Mouse (Mus musculus): ENCODE data around the gene Plod2. TPM values are rescaled to one million over a fixed set of nuclear protein-coding genes. Genes with fewer than 3 reads are reported as not detected.

Plod2 gene
- total and polyA plus RNA-seq, 3 experiments, result not detected

GRCm38 (mm10) chr9:92555006-92555958, 13.3 kb downstream of the Plod2 start:
- 0 out of 4 replicates have a peak, but pooled peaks cover 0 to 2% of the 10 kb centered on the region in 2 experiments for H3K4me1 ChIP-seq (ENCODE audit: control insufficient read depth in 1 of 2, insufficient read depth in 2 of 2)
- H3K4me2 ChIP-seq (ENCODE audit: insufficient read depth, low read depth, poor library complexity, severe bottlenecking), result no peak overlapping the region
- no peaks in the 10 kb centered on the region for H3K79me2 ChIP-seq (replicated peaks; ENCODE audit: control insufficient read depth, extremely low read depth, insufficient read depth, poor library complexity, severe bottlenecking)
- H3K27ac ChIP-seq (ENCODE audit: insufficient read depth, low read depth), result no peak overlapping the region
- no peak for TF ChIP-seq GABPA (IDR thresholded peaks at IDR 0.05; ENCODE audit: insufficient replicate concordance, low read depth, low read length)
- no peak for TF ChIP-seq E2F4 (IDR thresholded peaks at IDR 0.05; ENCODE audit: insufficient replicate concordance, low read depth, low read length)
- no peak for TF ChIP-seq MEF2A (IDR thresholded peaks at IDR 0.05; ENCODE audit: borderline replicate concordance, low read depth, low read length)
- no peak for TF ChIP-seq ZKSCAN1 (IDR thresholded peaks at IDR 0.05; ENCODE audit: borderline replicate concordance, low read depth, low read length)
- no peak for TF ChIP-seq USF1 (IDR thresholded peaks at IDR 0.05; ENCODE audit: low read depth, low read length)
- no peak for TF ChIP-seq SMC3 (IDR thresholded peaks at IDR 0.05; ENCODE audit: low read depth, low read length)
- TF ChIP-seq NELFE (IDR thresholded peaks at IDR 0.05; ENCODE audit: low read depth, low read length), result no peak
- TF ChIP-seq MAZ (IDR thresholded peaks at IDR 0.05; ENCODE audit: low read depth, low read length), result no peak
- TF ChIP-seq USF2 (conservative IDR thresholded peaks at IDR 0.05; ENCODE audit: low read depth, low read length), result no peak
- TF ChIP-seq MYC (IDR thresholded peaks at IDR 0.05; ENCODE audit: low read depth, low read length), result no peak
- TF ChIP-seq ZMIZ1 (IDR thresholded peaks at IDR 0.05; ENCODE audit: low read depth, low read length), result no peak
- TF ChIP-seq TBP (conservative IDR thresholded peaks at IDR 0.05; ENCODE audit: low read depth, low read length), result no peak
- no peak for TF ChIP-seq HCFC1 (IDR thresholded peaks at IDR 0.05; ENCODE audit: low read depth, low read length)
- no peak for TF ChIP-seq CHD1 (IDR thresholded peaks at IDR 0.05; ENCODE audit: low read depth, low read length)
- H3K36me3 ChIP-seq (replicated peaks in 1 of 2; ENCODE audit: control insufficient read depth in 1 of 2, insufficient read depth in 1 of 2, low read length in 1 of 2), result no peaks in the 10 kb centered on the region
- no peak overlapping the region for H3K4me3 ChIP-seq (replicated peaks in 1 of 3; ENCODE audit: low read depth in 2 of 3, low read length in 2 of 3, poor library complexity in 1 of 3)
- in situ Hi-C loops (cut with MboI; ENCODE audit: low pct_ligation_motif_present, low pct_unique_long_range_greater_than_20kb, low sequenced_read_pairs), result no loop called here
- no peak overlapping the region for H3K9ac ChIP-seq (ENCODE audit: insufficient read depth, low read depth)
- H3K9me3 ChIP-seq (replicated peaks; ENCODE audit: low read length), result no peaks in the 10 kb centered on the region
- no peaks in the 10 kb centered on the region for H3K27me3 ChIP-seq (replicated peaks)
- dilution Hi-C loops (cut with MboI; ENCODE audit: extremely low pct_ligation_motif_present, extremely low pct_unique_long_range_greater_than_20kb, low sequenced_read_pairs), result no loop called here
- DNase-seq (ENCODE audit: extremely low read depth), result no peak

GRCm38 (mm10) chr9:92559750-92560149, 17.7 kb downstream of the Plod2 start:
- Histone ChIP-seq H3K79me2 (replicated peaks; ENCODE audit: control insufficient read depth, extremely low read depth, insufficient read depth, poor library complexity, severe bottlenecking) (no peaks in the 10 kb centered on the region), H3K36me3 (replicated peaks in 1 of 2; ENCODE audit: control insufficient read depth in 1 of 2, insufficient read depth in 1 of 2, low read length in 1 of 2) (no peaks in the 10 kb centered on the region), H3K27me3 (replicated peaks) (no peaks in the 10 kb centered on the region), H3K9ac (ENCODE audit: insufficient read depth, low read depth) (no peak overlapping the region), H3K4me1 (ENCODE audit: control insufficient read depth in 1 of 2, insufficient read depth in 2 of 2) (no peaks in the 10 kb centered on the region), H3K9me3 (replicated peaks; ENCODE audit: low read length) (no peaks in the 10 kb centered on the region), H3K4me3 (replicated peaks in 1 of 3; ENCODE audit: low read depth in 2 of 3, low read length in 2 of 3, poor library complexity in 1 of 3) (no peak overlapping the region), H3K4me2 (ENCODE audit: insufficient read depth, low read depth, poor library complexity, severe bottlenecking) (no peak overlapping the region), H3K27ac (ENCODE audit: insufficient read depth, low read depth) (no peak overlapping the region)
- dilution Hi-C loops (cut with MboI; ENCODE audit: extremely low pct_ligation_motif_present, extremely low pct_unique_long_range_greater_than_20kb, low sequenced_read_pairs) (no loop called here), in situ Hi-C loops (cut with MboI; ENCODE audit: low pct_ligation_motif_present, low pct_unique_long_range_greater_than_20kb, low sequenced_read_pairs) (no loop called here)
- no peak for DNase-seq (ENCODE audit: extremely low read depth)
- no peak for TF ChIP-seq MAFK (IDR thresholded peaks at IDR 0.05; ENCODE audit: insufficient replicate concordance, low read length)
- no peak for TF ChIP-seq MAZ (IDR thresholded peaks at IDR 0.05; ENCODE audit: low read depth, low read length)
- no peak for TF ChIP-seq CHD1 (IDR thresholded peaks at IDR 0.05; ENCODE audit: low read depth, low read length)
- TF ChIP-seq ZNF384 (IDR thresholded peaks at IDR 0.05; ENCODE audit: low read depth, low read length), result no peak
- no peak for TF ChIP-seq TBP (conservative IDR thresholded peaks at IDR 0.05; ENCODE audit: low read depth, low read length)
- no peak for TF ChIP-seq RAD21 (IDR thresholded peaks at IDR 0.05; ENCODE audit: low read depth, low read length)
- no peak for TF ChIP-seq MXI1 (IDR thresholded peaks at IDR 0.05; ENCODE audit: low read depth, low read length)
- TF ChIP-seq MEF2A (IDR thresholded peaks at IDR 0.05; ENCODE audit: borderline replicate concordance, low read depth, low read length), result no peak

Data from CH12.LX (cell line).